Mouse (Mus musculus) stomach, embryonic 15.5 days (tissue): ENCODE measurements around the gene Fbxw4. TPM values are rescaled to one million over a fixed set of nuclear protein-coding genes. Genes with fewer than 3 reads are reported as not detected.

Experiments
- ATAC-seq: fragments of 200-750 bp; cut with Nextera tagmentation; 2 replicates; pipeline ENCODE4 v1.8.0; 2017; ENCODE audit warnings: low read depth, moderate number of reproducible peaks, moderate TSS enrichment; ENCODE audit not compliant: insufficient read depth, low FRiP score
- H3K27ac ChIP-seq: fragments of 300-500 bp; sonication (generic); 2 replicates; pipeline ENCODE4 v1.5.1; 2015; ENCODE audit warnings: mild to moderate bottlenecking, inconsistent platforms
- H3K27me3 ChIP-seq: fragments of 300-500 bp; sonication (generic); replicated peaks from 2 replicates; pipeline ENCODE4 v1.6.1; 2015; ENCODE audit warnings: inconsistent platforms
- H3K36me3 ChIP-seq: fragments of 300-500 bp; sonication (generic); 2 replicates; pipeline ENCODE4 v1.6.1; 2015; ENCODE audit warnings: inconsistent platforms
- H3K4me1 ChIP-seq: fragments of 300-500 bp; sonication (generic); 2 replicates; pipeline ENCODE4 v1.6.1; 2015; ENCODE audit warnings: inconsistent platforms
- H3K4me2 ChIP-seq: fragments of 300-500 bp; sonication (generic); 2 replicates; pipeline ENCODE4 v1.6.1; 2015; ENCODE audit warnings: mild to moderate bottlenecking, inconsistent platforms
- H3K4me3 ChIP-seq: fragments of 300-500 bp; sonication (generic); replicated peaks from 2 replicates; pipeline ENCODE4 v1.5.1; 2015; ENCODE audit warnings: inconsistent platforms
- H3K9ac ChIP-seq: fragments of 300-500 bp; sonication (generic); 2 replicates; pipeline ENCODE4 v1.6.1; 2015; ENCODE audit warnings: inconsistent platforms
- H3K9me3 ChIP-seq: fragments of 300-500 bp; sonication (generic); 2 replicates; pipeline ENCODE4 v1.6.1; 2016; ENCODE audit warnings: inconsistent platforms
- WGBS: fragments of 180-500 bp; shearing (Covaris S2); methylation state at CpG from one replicate; pipeline ENCODE4 v1.1.7; 2015; 5-methylcytosine and 5-hydroxymethylcytosine counted together
- polyA plus RNA-seq: library from polyadenylated mRNA; unstranded; fragments of >200 nt; fragmentation: Nextera tagmentation; extraction: Ambion mirVana; gene quantifications from 2 replicates; pipeline ENCODE4 v1.2.1, GENCODE M21; 2015

Fbxw4 gene
- polyA plus RNA-seq, 1 experiment from 2014 or later: 3.7 TPM

DNA sequence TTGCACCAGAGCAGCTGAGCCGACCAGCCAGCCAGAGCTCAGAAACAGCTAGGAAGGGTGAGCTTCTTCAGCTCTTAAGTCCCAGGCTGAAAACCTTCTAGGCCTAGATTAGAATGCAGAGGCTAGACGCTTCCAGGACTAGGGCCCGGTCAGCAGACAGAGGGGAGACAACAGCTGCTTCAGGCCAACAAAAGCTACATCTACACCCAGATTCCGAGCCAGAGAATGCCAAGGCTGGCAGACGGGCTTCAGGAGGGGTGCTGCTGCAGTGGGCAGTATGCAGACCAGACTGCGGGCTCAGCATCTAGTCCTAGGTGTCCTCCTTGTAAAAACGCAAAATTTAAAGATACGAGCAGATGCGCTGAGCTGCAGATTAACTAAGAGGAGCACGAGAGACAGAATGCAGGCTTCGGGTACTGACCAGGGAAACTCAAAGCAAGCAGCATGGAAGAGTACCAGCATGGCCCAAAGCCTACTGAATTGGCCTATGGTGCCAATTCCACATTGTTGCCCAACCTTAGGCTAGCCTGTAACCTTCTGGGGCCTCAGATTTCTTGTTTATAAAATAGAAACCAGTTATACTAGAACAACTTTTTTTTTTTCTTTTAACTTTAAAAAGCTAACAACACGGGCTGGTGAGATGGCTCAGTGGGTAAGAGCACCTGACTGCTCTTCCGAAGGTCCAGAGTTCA lies 51.3 kb downstream of the Fbxw4 start:
- no peak for ATAC-seq
- H3K36me3 ChIP-seq: no peaks in the 10 kb centered on the region
- H3K9ac ChIP-seq: no peak overlapping the region
- H3K4me2 ChIP-seq: no peak overlapping the region
- no peaks in the 10 kb centered on the region for H3K4me1 ChIP-seq
- H3K27ac ChIP-seq: no peak overlapping the region
- WGBS: 82% methylated on average over 13 of the region's 13 CpGs
- H3K27me3 ChIP-seq: no peaks in the 10 kb centered on the region
- no peaks in the 10 kb centered on the region for H3K9me3 ChIP-seq
- no peak overlapping the region for H3K4me3 ChIP-seq

- ATAC-seq: no peak
- Histone ChIP-seq H3K4me2 (no peak overlapping the region), H3K27me3 (no peaks in the 10 kb centered on the region), H3K9ac (no peak overlapping the region), H3K4me1 (no peaks in the 10 kb centered on the region), H3K9me3 (no peaks in the 10 kb centered on the region), H3K27ac (no peak overlapping the region), H3K36me3 (no peaks in the 10 kb centered on the region), H3K4me3 (no peak overlapping the region)
- 58% methylated on average over 7 of the region's 7 CpGs for WGBS
These were observed 52.6 kb downstream of the Fbxw4 start for GRCm38 (mm10) chr19:45607479-45607878.

DNA sequence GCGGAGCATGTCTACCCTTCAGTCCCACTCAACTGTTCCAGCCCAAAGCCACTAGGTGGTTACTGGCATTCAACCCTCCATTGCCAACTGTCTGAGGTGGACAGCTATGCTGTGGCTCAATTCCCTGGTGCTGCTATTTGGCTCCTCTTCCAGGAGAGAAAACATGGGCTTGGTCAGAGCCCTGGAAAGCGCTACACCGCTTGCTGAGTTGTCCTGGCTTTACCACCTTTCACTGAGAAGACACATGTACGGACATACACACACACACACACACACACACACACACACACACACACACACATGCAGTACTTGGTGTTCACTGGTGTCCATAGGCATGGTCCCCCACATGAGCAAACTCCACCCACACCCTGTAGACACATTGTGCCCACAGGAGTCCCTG lies 53.4 kb downstream of the Fbxw4 start:
- Histone ChIP-seq H3K36me3 (no peaks in the 10 kb centered on the region), H3K9me3 (no peaks in the 10 kb centered on the region), H3K4me1 (no peaks in the 10 kb centered on the region), H3K27me3 (no peaks in the 10 kb centered on the region), H3K4me2 (no peak overlapping the region), H3K9ac (no peak overlapping the region), H3K4me3 (no peak overlapping the region), H3K27ac (no peak overlapping the region)
- ATAC-seq: no peak
- WGBS: 90% methylated on average over 4 of the region's 4 CpGs

- H3K27ac ChIP-seq: no peak overlapping the region
- H3K9me3 ChIP-seq: no peaks in the 10 kb centered on the region
- H3K4me2 ChIP-seq: no peak overlapping the region
- no peak for ATAC-seq
- 68% methylated on average over 5 of the region's 5 CpGs for WGBS
- no peaks in the 10 kb centered on the region for H3K36me3 ChIP-seq
- H3K27me3 ChIP-seq: no peaks in the 10 kb centered on the region
- H3K4me1 ChIP-seq: no peaks in the 10 kb centered on the region
- H3K9ac ChIP-seq: no peak overlapping the region
- no peak overlapping the region for H3K4me3 ChIP-seq
These were observed 57.5 kb downstream of the Fbxw4 start for GRCm38 (mm10) chr19:45602606-45603005.

DNA sequence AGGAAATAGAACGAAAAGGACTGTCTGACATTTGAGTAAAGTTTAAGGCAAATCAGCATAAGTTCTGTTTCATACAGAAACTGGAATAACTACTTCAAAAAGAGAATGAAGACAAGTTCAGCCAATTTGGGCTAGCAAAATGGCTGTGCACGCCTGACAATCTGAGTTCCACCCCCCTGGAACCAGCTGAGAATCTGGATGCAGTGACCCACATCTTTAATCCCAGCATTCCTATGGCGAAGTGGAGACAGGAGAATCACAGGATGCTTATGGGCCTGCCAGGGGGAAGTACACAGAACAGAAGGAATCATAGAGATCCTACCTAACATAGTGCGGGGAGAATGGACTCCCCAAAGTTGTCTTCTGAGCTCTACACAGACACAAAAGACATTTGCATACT lies 63.0 kb downstream of the Fbxw4 start:
- Histone ChIP-seq H3K36me3 (no peaks in the 10 kb centered on the region), H3K27ac (no peak overlapping the region), H3K9me3 (no peaks in the 10 kb centered on the region), H3K9ac (no peak overlapping the region), H3K4me1 (peaks cover 9% of the 10 kb centered on the region; the same call in 1 of the 2 replicates), H3K27me3 (no peaks in the 10 kb centered on the region), H3K4me3 (no peak overlapping the region), H3K4me2 (no peak overlapping the region)
- WGBS: 85% methylated on average over 4 of the region's 4 CpGs
- no peak for ATAC-seq

DNA sequence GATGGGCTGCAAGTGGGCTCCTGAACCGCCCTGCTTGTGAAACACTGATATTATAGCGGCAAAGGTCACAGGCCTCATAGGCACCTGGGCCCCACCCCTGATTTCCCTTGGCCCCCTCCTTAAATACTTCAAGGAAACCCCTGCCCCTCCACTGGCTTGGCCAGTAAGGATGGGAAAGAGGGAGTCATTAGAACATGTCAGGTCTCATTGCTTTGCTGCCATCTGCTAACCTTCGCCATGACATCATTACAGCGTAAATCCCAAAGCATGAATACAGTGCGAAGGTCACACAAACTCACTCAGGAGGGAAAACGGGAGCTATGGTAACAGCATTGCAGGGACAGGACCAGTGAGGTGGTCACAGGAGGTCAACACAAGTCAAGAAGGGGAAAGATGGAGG lies 63.7 kb downstream of the Fbxw4 start:
- no peak overlapping the region for H3K27ac ChIP-seq
- H3K4me1 ChIP-seq: peaks cover 16% of the 10 kb centered on the region
- H3K9ac ChIP-seq: no peak overlapping the region
- 82% methylated on average over 6 of the region's 6 CpGs for WGBS
- no peaks in the 10 kb centered on the region for H3K27me3 ChIP-seq
- no peaks in the 10 kb centered on the region for H3K36me3 ChIP-seq
- ATAC-seq: no peak
- H3K4me2 ChIP-seq: no peak overlapping the region
- no peaks in the 10 kb centered on the region for H3K9me3 ChIP-seq
- H3K4me3 ChIP-seq: no peak overlapping the region

DNA sequence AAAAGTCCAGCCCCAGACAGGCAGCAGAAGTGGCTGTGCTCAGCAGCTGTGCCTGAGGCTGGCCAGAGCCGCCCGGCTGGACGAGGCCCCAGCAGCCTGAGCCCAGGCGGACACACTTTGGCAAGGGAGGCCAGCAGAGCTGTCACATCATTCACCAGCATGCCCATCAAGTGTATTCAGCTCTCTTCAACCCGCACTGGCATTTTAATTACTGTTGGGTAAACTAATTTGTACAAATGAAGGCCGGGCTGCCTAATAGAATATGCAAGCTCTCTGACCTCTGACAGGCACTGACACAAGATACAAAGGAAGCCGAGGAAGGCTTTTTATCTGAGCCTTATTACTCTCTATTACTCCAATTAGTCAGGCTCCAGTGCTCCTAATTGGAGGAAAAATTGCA lies 64.1 kb downstream of the Fbxw4 start:
- Histone ChIP-seq H3K27me3 (no peaks in the 10 kb centered on the region), H3K9ac (no peak overlapping the region), H3K4me3 (no peak overlapping the region), H3K4me1 (peaks cover 17% of the 10 kb centered on the region), H3K27ac (no peak overlapping the region), H3K36me3 (no peaks in the 10 kb centered on the region), H3K9me3 (no peaks in the 10 kb centered on the region), H3K4me2 (no peak overlapping the region)
- 64% methylated on average over 7 of the region's 7 CpGs for WGBS
- ATAC-seq: no peak

DNA sequence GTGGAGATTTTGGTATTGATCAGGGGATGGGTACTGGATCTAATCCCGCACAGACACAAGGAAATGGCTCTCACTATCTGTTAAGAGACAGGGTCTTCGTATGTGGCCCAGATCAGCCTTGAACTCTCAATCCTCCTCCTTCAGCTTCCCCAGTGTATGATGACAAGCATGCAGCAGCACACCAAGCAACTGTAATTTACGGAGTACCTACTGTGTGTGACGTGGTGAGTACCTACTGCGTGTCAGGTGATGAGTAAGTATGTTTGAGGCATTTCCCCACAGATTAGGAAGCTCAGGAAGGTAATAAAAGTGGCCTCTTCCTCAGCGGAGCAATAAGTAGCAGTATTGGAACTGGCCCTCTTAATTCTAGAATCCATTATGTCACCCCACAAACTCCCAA lies 64.6 kb downstream of the Fbxw4 start:
- H3K4me1 ChIP-seq: peaks cover 17% of the 10 kb centered on the region
- H3K9me3 ChIP-seq: no peaks in the 10 kb centered on the region
- 92% methylated on average over 6 of the region's 6 CpGs for WGBS
- H3K4me2 ChIP-seq: no peak overlapping the region
- no peak overlapping the region for H3K9ac ChIP-seq
- no peak for ATAC-seq
- H3K27me3 ChIP-seq: no peaks in the 10 kb centered on the region
- no peak overlapping the region for H3K4me3 ChIP-seq
- no peak overlapping the region for H3K27ac ChIP-seq
- no peaks in the 10 kb centered on the region for H3K36me3 ChIP-seq

DNA sequence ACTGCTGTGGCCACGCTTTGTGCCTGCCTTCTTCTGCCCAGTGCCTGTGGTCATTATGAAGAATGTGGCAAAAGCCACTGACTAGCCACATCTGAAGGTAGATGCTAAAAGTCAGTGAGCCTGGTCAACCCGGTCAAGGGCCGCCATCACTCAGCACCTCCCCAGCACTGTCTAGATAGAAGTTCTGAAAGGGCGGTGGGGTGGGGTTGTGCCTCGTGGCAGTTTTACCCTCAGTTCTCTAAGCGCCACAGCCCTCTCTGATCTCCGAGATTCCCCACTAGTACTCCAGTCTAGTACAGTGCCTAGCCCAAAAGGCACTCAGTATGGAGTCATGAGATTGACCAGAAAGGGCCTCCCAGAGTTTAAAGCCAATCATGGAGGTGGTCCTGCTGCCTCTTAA lies 66.0 kb downstream of the Fbxw4 start:
- WGBS: 92% methylated on average over 7 of the region's 7 CpGs

GRCm38 (mm10) chr19:45592916-45593315 lies 67.2 kb downstream of the Fbxw4 start:
- WGBS: 88% methylated on average over 9 of the region's 9 CpGs
- Histone ChIP-seq H3K9me3 (no peaks in the 10 kb centered on the region), H3K36me3 (no peaks in the 10 kb centered on the region), H3K4me3 (no peak overlapping the region), H3K4me2 (no peak overlapping the region), H3K9ac (no peak overlapping the region), H3K27ac (no peak overlapping the region), H3K4me1 (peaks cover 17% of the 10 kb centered on the region), H3K27me3 (no peaks in the 10 kb centered on the region)
- ATAC-seq: no peak

More for the DNA sequence above, 66.0 kb downstream of the Fbxw4 start:
- H3K4me3 ChIP-seq: no peak overlapping the region
- ATAC-seq: no peak
- no peaks in the 10 kb centered on the region for H3K36me3 ChIP-seq
- no peaks in the 10 kb centered on the region for H3K9me3 ChIP-seq
- no peak overlapping the region for H3K27ac ChIP-seq
- no peaks in the 10 kb centered on the region for H3K27me3 ChIP-seq
- H3K9ac ChIP-seq: no peak overlapping the region
- H3K4me2 ChIP-seq: no peak overlapping the region
- peaks cover 17% of the 10 kb centered on the region for H3K4me1 ChIP-seq

GRCm38 (mm10) chr19:45591704-45592103 lies 68.4 kb downstream of the Fbxw4 start:
- Histone ChIP-seq H3K27ac (peak overlapping the region; percentile 26; the same call in 1 of the 2 replicates), H3K4me2 (peak overlapping the region; percentile 34), H3K9ac (no peak overlapping the region), H3K36me3 (0 out of 2 replicates have a peak, but pooled peaks cover 3% of the 10 kb centered on the region), H3K4me3 (no peak overlapping the region), H3K4me1 (peaks cover 17% of the 10 kb centered on the region), H3K27me3 (no peaks in the 10 kb centered on the region), H3K9me3 (no peaks in the 10 kb centered on the region)
- WGBS: 57% methylated on average over 7 of the region's 7 CpGs
- ATAC-seq: no peak; the same call in 1 of the 2 replicates

- 93% methylated on average over 6 of the region's 6 CpGs for WGBS
- Histone ChIP-seq H3K4me1 (peaks cover 17% of the 10 kb centered on the region), H3K36me3 (0 out of 2 replicates have a peak, but pooled peaks cover 3% of the 10 kb centered on the region), H3K9me3 (no peaks in the 10 kb centered on the region), H3K9ac (no peak overlapping the region), H3K27me3 (no peaks in the 10 kb centered on the region), H3K27ac (no peak overlapping the region), H3K4me3 (no peak overlapping the region), H3K4me2 (no peak overlapping the region)
- no peak for ATAC-seq
These were observed 70.4 kb downstream of the Fbxw4 start for GRCm38 (mm10) chr19:45589761-45590160.
